Mouse (Mus musculus) hindbrain, embryonic 10.5 days (tissue): ENCODE measurements around the gene 3100002H09Rik. TPM values are rescaled to one million over a fixed set of nuclear protein-coding genes. Genes with fewer than 3 reads are reported as not detected.

Experiments
- DNase-seq: peaks from one replicate; pipeline ENCODE4 v3.0.0-alpha.2; 2017; ENCODE audit warnings: low spot score
- H3K27ac ChIP-seq: fragments of 300-500 bp; sonication (generic); 2 replicates; pipeline ENCODE4 v1.5.1; 2016; ENCODE audit warnings: mild to moderate bottlenecking, moderate library complexity
- H3K27me3 ChIP-seq: fragments of 300-500 bp; sonication (generic); 2 replicates; pipeline ENCODE4 v1.6.1; 2016; ENCODE audit warnings: mild to moderate bottlenecking; ENCODE audit not compliant: poor library complexity, insufficient read depth, severe bottlenecking
- H3K36me3 ChIP-seq: fragments of 300-500 bp; sonication (generic); 2 replicates; pipeline ENCODE4 v1.6.1; 2016; ENCODE audit warnings: mild to moderate bottlenecking, moderate library complexity
- H3K4me1 ChIP-seq: fragments of 300-500 bp; sonication (generic); replicated peaks from 2 replicates; pipeline ENCODE4 v1.6.1; 2016; ENCODE audit warnings: mild to moderate bottlenecking
- H3K4me3 ChIP-seq: fragments of 300-500 bp; sonication (generic); 2 replicates; pipeline ENCODE4 v1.5.1; 2016; ENCODE audit warnings: mild to moderate bottlenecking, moderate library complexity
- H3K9me3 ChIP-seq: fragments of 300-500 bp; sonication (generic); 2 replicates; pipeline ENCODE4 v1.6.1; 2016; ENCODE audit warnings: mild to moderate bottlenecking, moderate library complexity
- whole genome bisulfite sequencing: fragments of 180-500 bp; shearing (Covaris S2); methylation state at CpG from one replicate; pipeline ENCODE4 v1.1.7; 2016; 5-methylcytosine and 5-hydroxymethylcytosine counted together
- polyA plus RNA-seq: library from polyadenylated mRNA; unstranded; fragments of >200 nt; fragmentation: Nextera tagmentation; extraction: Ambion mirVana; gene quantifications from 2 replicates; pipeline ENCODE4 v1.2.1, GENCODE M21; 2016

3100002H09Rik gene
- polyA plus RNA-seq, 1 experiment from 2014 or later = not detected

- Histone ChIP-seq H3K27ac (no peak overlapping the region), H3K4me3 (no peak overlapping the region), H3K9me3 (0 out of 2 replicates have a peak, but pooled peaks cover under 1% of the 10 kb centered on the region), H3K36me3 (no peaks in the 10 kb centered on the region), H3K4me1 (peaks cover 28% of the 10 kb centered on the region), H3K27me3 (peaks cover 88% of the 10 kb centered on the region)
- DNase-seq = no peak
- 62% methylated on average over 4 of the region's 4 CpGs for WGBS
Observed at GRCm38 (mm10) chr4:124573586-124573985, 37.0 kb downstream of the 3100002H09Rik start.

- DNase-seq = no peak
- Histone ChIP-seq H3K36me3 (no peaks in the 10 kb centered on the region), H3K4me1 (peaks cover 26% of the 10 kb centered on the region), H3K4me3 (no peak overlapping the region), H3K27me3 (peaks cover 78% of the 10 kb centered on the region), H3K27ac (no peak overlapping the region), H3K9me3 (no peaks in the 10 kb centered on the region)
- WGBS = 82% methylated on average over 9 of the region's 9 CpGs
Observed at GRCm38 (mm10) chr4:124570977-124571376, 39.6 kb downstream of the 3100002H09Rik start.

GRCm38 (mm10) chr4:124569661-124570060 is 40.9 kb downstream of the 3100002H09Rik start:
- DNase-seq = no peak
- Histone ChIP-seq H3K4me1 (peaks cover 13% of the 10 kb centered on the region), H3K4me3 (no peak overlapping the region), H3K27me3 (peaks cover 64% of the 10 kb centered on the region), H3K27ac (no peak overlapping the region), H3K36me3 (no peaks in the 10 kb centered on the region), H3K9me3 (no peaks in the 10 kb centered on the region)
- 40% methylated on average over 7 of the region's 7 CpGs for WGBS

- Histone ChIP-seq H3K27ac (no peak overlapping the region), H3K9me3 (no peaks in the 10 kb centered on the region), H3K4me1 (peaks cover 29% of the 10 kb centered on the region), H3K4me3 (no peak overlapping the region), H3K27me3 (peaks cover 15% of the 10 kb centered on the region; the same call in 1 of the 2 replicates), H3K36me3 (no peaks in the 10 kb centered on the region)
- DNase-seq = no peak
- 53% methylated on average over 2 of the region's 2 CpGs for WGBS
Observed at GRCm38 (mm10) chr4:124563371-124563770, 47.2 kb downstream of the 3100002H09Rik start.

- no peak overlapping the region for H3K4me3 ChIP-seq
- peaks cover 11% of the 10 kb centered on the region; the same call in 1 of the 2 replicates for H3K27me3 ChIP-seq
- DNase-seq = no peak
- H3K36me3 ChIP-seq = no peaks in the 10 kb centered on the region
- H3K4me1 ChIP-seq = peaks cover 26% of the 10 kb centered on the region
- 72% methylated on average over 7 of the region's 7 CpGs for WGBS
- H3K27ac ChIP-seq = no peak overlapping the region
- no peaks in the 10 kb centered on the region for H3K9me3 ChIP-seq
Observed at GRCm38 (mm10) chr4:124562721-124563120, 47.9 kb downstream of the 3100002H09Rik start.

Other genes starting within 250 kb of the 3100002H09Rik start
- gene Pou3f1, start 46.0 kb upstream of the 3100002H09Rik start, polyA plus RNA-seq = 5.2 and 12.9 TPM in 2 replicates
- gene Utp11, start 82.8 kb upstream of the 3100002H09Rik start, polyA plus RNA-seq = 62.8 and 62.9 TPM in 2 replicates
- gene Fhl3, start 89.9 kb upstream of the 3100002H09Rik start, polyA plus RNA-seq = 4.0 and 5.7 TPM in 2 replicates
- 221 and 243 TPM in 2 replicates for gene Sf3a3, start 104.0 kb upstream of the 3100002H09Rik start, polyA plus RNA-seq
- 24.2 and 26.8 TPM in 2 replicates for gene Inpp5b, start 131.0 kb upstream of the 3100002H09Rik start, polyA plus RNA-seq
- gene Mtf1, start 191.3 kb upstream of the 3100002H09Rik start, polyA plus RNA-seq = 19.0 and 20.4 TPM in 2 replicates
- gene Yrdc, start 239.9 kb upstream of the 3100002H09Rik start, polyA plus RNA-seq = 38.3 and 48.2 TPM in 2 replicates
- 47.9 and 61.7 TPM in 2 replicates for gene 1110065P20Rik, start 240.4 kb upstream of the 3100002H09Rik start, polyA plus RNA-seq